Mouse (Mus musculus) liver, embryonic 14.5 days (tissue): ENCODE data around the gene Rusc2.

ENCODE experiments used
- CTCF ChIP-seq: IDR thresholded peaks from 2 replicates; pipeline ENCODE4 v1.5.1; 2016; ENCODE audit warnings: antibody characterized with exemption, low read depth, control low read depth
- EP300 ChIP-seq: IDR thresholded peaks from 2 replicates; pipeline ENCODE4 v1.6.1; 2016; ENCODE audit warnings: antibody characterized with exemption, low read depth

- no peak for TF ChIP-seq CTCF
- no peak for TF ChIP-seq EP300
These were observed 71.6 kb downstream of the Rusc2 start for GRCm38 (mm10) chr4:43453413-43453812.
